Mouse (Mus musculus) ES-Bruce4 (cell line): ENCODE measurements around the gene Akap5. TPM values are rescaled to one million over a fixed set of nuclear protein-coding genes. Genes with fewer than 3 reads are reported as not detected.

ENCODE experiments used
- H3K27ac ChIP-seq: 2 replicates; pipeline ENCODE4 v1.5.1; 2012; ENCODE audit warnings: low read length, inconsistent platforms; ENCODE audit not compliant: insufficient read depth
- H3K27me3 ChIP-seq: 2 replicates; pipeline ENCODE4 v1.6.1; 2012; ENCODE audit warnings: mild to moderate bottlenecking, low read length, inconsistent platforms; ENCODE audit not compliant: control insufficient read depth, poor library complexity, insufficient read depth, severe bottlenecking
- H3K36me3 ChIP-seq: 2 replicates; pipeline ENCODE4 v1.6.1; 2012; ENCODE audit warnings: inconsistent platforms, mild to moderate bottlenecking, low read length, moderate library complexity; ENCODE audit not compliant: control insufficient read depth, poor library complexity, insufficient read depth, severe bottlenecking
- H3K4me1 ChIP-seq: one replicate; pipeline ENCODE4 v1.8.1; 2011; ENCODE audit warnings: low read length; ENCODE audit not compliant: control insufficient read depth, insufficient read depth
- H3K4me3 ChIP-seq: 2 replicates; pipeline ENCODE4 v1.5.1; 2011; ENCODE audit warnings: low read depth, mild to moderate bottlenecking, low read length
- H3K9ac ChIP-seq: 2 replicates; pipeline ENCODE4 v1.6.1; 2012; ENCODE audit warnings: low read depth, mild to moderate bottlenecking, inconsistent platforms; ENCODE audit not compliant: poor library complexity, severe bottlenecking
- H3K9me3 ChIP-seq: replicated peaks from 2 replicates; pipeline ENCODE4 v1.6.1; 2012; ENCODE audit warnings: mild to moderate bottlenecking, low read length, inconsistent platforms; ENCODE audit not compliant: control insufficient read depth, poor library complexity, insufficient read depth, severe bottlenecking
- CTCF ChIP-seq: IDR thresholded peaks from one replicate; pipeline ENCODE4 v1.8.1; 2011; ENCODE audit warnings: low read depth, low read length
- EP300 ChIP-seq: IDR thresholded peaks from 2 replicates; pipeline ENCODE4 v1.6.1; 2011; ENCODE audit warnings: low read depth, low read length; ENCODE audit not compliant: insufficient read depth
- POLR2A ChIP-seq: IDR thresholded peaks from one replicate; pipeline ENCODE4 v1.8.1; 2011; ENCODE audit warnings: low read length; ENCODE audit not compliant: insufficient read depth
- polyA plus RNA-seq: library from polyadenylated mRNA; stranded (reverse); fragments of >200 nt; gene quantifications from 2 replicates; pipeline ENCODE4 v1.2.4, GENCODE M21; 2011; ENCODE audit warnings: low read depth; ENCODE audit not compliant: missing spikeins, insufficient read depth, insufficient read length

Gene Akap5
- polyA plus RNA-seq, 1 experiment: 11.1 TPM

DNA sequence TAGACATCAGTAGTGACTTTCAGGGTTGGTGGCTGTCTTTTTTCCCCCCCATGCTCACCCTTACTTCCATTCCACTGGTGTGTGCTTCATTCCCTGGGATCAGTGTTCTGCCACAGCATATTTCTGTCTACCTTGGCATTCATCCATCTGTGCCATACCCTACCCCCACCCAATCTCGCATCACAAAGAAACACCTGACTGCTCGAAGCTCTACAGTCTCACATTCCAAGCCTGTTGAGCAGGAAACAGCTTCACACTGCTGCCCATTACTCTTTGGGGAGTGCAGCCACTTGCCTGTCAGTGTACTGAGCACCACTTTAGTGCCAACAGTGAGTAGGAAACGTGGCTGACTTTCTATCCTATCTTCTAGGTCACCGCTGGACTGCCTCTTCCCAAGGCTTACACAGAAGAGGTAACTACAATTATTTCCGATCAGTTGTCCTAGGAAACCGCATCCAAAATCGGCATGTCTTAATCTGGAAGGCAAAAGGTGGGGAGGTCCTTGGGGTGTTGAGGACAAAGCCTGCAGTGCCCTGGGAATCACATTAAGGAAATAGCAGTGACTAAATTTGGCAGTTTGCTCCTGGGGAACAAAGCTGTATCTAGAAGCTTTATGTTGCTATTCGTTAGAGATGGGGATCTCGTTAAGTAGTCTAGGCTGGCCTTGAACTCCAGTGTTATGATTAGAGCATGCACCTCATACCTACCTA, 17.7 kb upstream of the Akap5 start:
- Histone ChIP-seq H3K4me1 (peaks cover 3% of the 10 kb centered on the region), H3K4me3 (no peak overlapping the region), H3K27me3 (no peaks in the 10 kb centered on the region), H3K27ac (no peak overlapping the region), H3K9me3 (no peaks in the 10 kb centered on the region), H3K36me3 (peaks cover 78% of the 10 kb centered on the region), H3K9ac (no peak overlapping the region)
- no peak for TF ChIP-seq CTCF
- TF ChIP-seq POLR2A: no peak
- no peak for TF ChIP-seq EP300

DNA sequence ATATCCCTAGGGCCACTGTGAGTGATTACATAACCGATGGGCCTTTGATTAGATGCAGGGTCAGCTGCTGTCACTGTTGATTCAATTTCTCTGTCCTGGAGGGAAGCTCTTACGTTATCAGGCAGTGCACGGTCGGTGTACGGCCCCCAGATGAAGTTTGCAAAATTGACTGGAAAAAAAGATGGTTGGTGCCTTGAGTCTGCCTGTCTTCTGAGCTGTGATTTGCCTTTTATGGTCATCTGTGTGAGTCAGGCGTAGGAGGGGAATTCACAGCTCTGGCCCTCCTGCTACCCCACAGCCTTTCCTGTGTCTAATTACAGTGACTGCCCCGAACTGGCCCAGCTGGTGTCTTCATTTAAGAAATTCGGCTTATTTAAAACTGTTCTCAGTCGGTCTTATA, 16.7 kb upstream of the Akap5 start:
- H3K4me3 ChIP-seq: no peak overlapping the region
- H3K27ac ChIP-seq: no peak overlapping the region
- H3K9me3 ChIP-seq: no peaks in the 10 kb centered on the region
- TF ChIP-seq CTCF (no peak), EP300 (no peak), POLR2A (no peak)
- peaks cover 77% of the 10 kb centered on the region for H3K36me3 ChIP-seq
- H3K27me3 ChIP-seq: no peaks in the 10 kb centered on the region
- no peak overlapping the region for H3K9ac ChIP-seq
- peaks cover 3% of the 10 kb centered on the region for H3K4me1 ChIP-seq

GRCm38 (mm10) chr12:76308436-76308835, 16.3 kb upstream of the Akap5 start:
- H3K9ac ChIP-seq: no peak overlapping the region
- no peaks in the 10 kb centered on the region for H3K9me3 ChIP-seq
- H3K4me3 ChIP-seq: no peak overlapping the region
- peaks cover 3% of the 10 kb centered on the region for H3K4me1 ChIP-seq
- H3K36me3 ChIP-seq: peaks cover 77% of the 10 kb centered on the region
- H3K27me3 ChIP-seq: no peaks in the 10 kb centered on the region
- no peak for TF ChIP-seq CTCF
- no peak for TF ChIP-seq EP300
- no peak for TF ChIP-seq POLR2A
- H3K27ac ChIP-seq: no peak overlapping the region

GRCm38 (mm10) chr12:76310007-76310406, 14.7 kb upstream of the Akap5 start:
- H3K4me3 ChIP-seq: no peak overlapping the region
- H3K4me1 ChIP-seq: peaks cover 3% of the 10 kb centered on the region
- H3K27me3 ChIP-seq: no peaks in the 10 kb centered on the region
- TF ChIP-seq POLR2A (no peak), CTCF (no peak), EP300 (no peak)
- H3K36me3 ChIP-seq: peaks cover 79% of the 10 kb centered on the region
- no peak overlapping the region for H3K27ac ChIP-seq
- H3K9ac ChIP-seq: no peak overlapping the region
- no peaks in the 10 kb centered on the region for H3K9me3 ChIP-seq

- H3K36me3 ChIP-seq: peaks cover 79% of the 10 kb centered on the region
- H3K27me3 ChIP-seq: no peaks in the 10 kb centered on the region
- H3K4me3 ChIP-seq: no peak overlapping the region
- no peak for TF ChIP-seq CTCF
- TF ChIP-seq POLR2A: no peak
- TF ChIP-seq EP300: no peak
- H3K9me3 ChIP-seq: no peaks in the 10 kb centered on the region
- no peak overlapping the region for H3K9ac ChIP-seq
- H3K4me1 ChIP-seq: peaks cover 3% of the 10 kb centered on the region
- H3K27ac ChIP-seq: no peak overlapping the region
Observed at GRCm38 (mm10) chr12:76310633-76311032, 14.1 kb upstream of the Akap5 start.

DNA sequence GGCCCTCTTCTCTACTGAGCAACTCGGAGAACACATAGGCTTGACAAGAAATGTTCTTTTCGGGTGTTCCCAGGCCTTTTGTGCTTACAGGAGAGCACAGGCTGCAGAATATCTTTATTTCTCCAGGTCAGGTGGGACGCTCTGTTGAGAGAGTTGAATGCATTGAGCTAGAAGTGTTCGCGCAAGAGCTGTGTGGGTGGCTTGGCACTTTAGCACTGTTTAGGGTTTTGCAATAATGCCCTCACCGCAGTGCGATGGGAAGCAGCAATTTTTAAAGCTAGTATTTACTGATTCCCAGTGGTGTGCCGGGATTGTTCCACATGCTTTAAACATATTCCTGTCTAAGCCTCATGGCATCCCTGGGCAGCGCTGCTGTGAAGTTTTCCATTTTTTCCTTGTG, 13.5 kb upstream of the Akap5 start:
- H3K27me3 ChIP-seq: no peaks in the 10 kb centered on the region

More for the DNA sequence above, 13.5 kb upstream of the Akap5 start:
- H3K27ac ChIP-seq: no peak overlapping the region
- no peak for TF ChIP-seq CTCF
- H3K9ac ChIP-seq: no peak overlapping the region
- peaks cover 82% of the 10 kb centered on the region for H3K36me3 ChIP-seq
- H3K4me1 ChIP-seq: peaks cover 3% of the 10 kb centered on the region
- no peaks in the 10 kb centered on the region for H3K9me3 ChIP-seq
- H3K4me3 ChIP-seq: no peak overlapping the region
